Mouse (Mus musculus): ENCODE results near the gene Ch25h. TPM values are rescaled to one million over a fixed set of nuclear protein-coding genes. Genes with fewer than 3 reads are reported as not detected.

Ch25h gene
- total RNA-seq (2022) = 1 to 10 TPM in 2 of 4 experiments, not detected in 2; 2.6 to 4.6 TPM

GRCm38 (mm10) chr19:34474991-34475971, at the start of gene Ch25h:
Gene Ch25h (minus strand): TSS chr19:34475164.
- DNase-seq (ENCODE audit: low spot score in 2 of 2) = no peak

GRCm38 (mm10) chr19:34524646-34525045, 49.7 kb upstream of the Ch25h start:
- DNase-seq (ENCODE audit: low spot score in 2 of 2) = no peak

GRCm38 (mm10) chr19:34523106-34523725, 48.3 kb upstream of the Ch25h start:
- no peak for DNase-seq (ENCODE audit: low spot score in 2 of 2)

GRCm38 (mm10) chr19:34521978-34522377, 47.0 kb upstream of the Ch25h start:
- no peak for DNase-seq (ENCODE audit: low spot score in 2 of 2)

GRCm38 (mm10) chr19:34521361-34521760, 46.4 kb upstream of the Ch25h start:
- no peak for DNase-seq (ENCODE audit: low spot score in 2 of 2)

GRCm38 (mm10) chr19:34520051-34520450, 45.1 kb upstream of the Ch25h start:
- no peak for DNase-seq (ENCODE audit: low spot score in 2 of 2)

GRCm38 (mm10) chr19:34519646-34520045, 44.7 kb upstream of the Ch25h start:
- no peak for DNase-seq (ENCODE audit: low spot score in 2 of 2)

GRCm38 (mm10) chr19:34518786-34519185, 43.8 kb upstream of the Ch25h start:
- DNase-seq (ENCODE audit: low spot score in 2 of 2) = no peak

GRCm38 (mm10) chr19:34517812-34518594, 43.0 kb upstream of the Ch25h start:
- DNase-seq (ENCODE audit: low spot score in 2 of 2) = no peak

GRCm38 (mm10) chr19:34517197-34517596, 42.2 kb upstream of the Ch25h start:
- no peak for DNase-seq (ENCODE audit: low spot score in 2 of 2)

GRCm38 (mm10) chr19:34516346-34516745, 41.4 kb upstream of the Ch25h start:
- DNase-seq (ENCODE audit: low spot score in 2 of 2) = no peak

- DNase-seq (ENCODE audit: low spot score in 2 of 2) = no peak
Measured at GRCm38 (mm10) chr19:34515681-34516080, 40.7 kb upstream of the Ch25h start.

- DNase-seq (ENCODE audit: low spot score in 2 of 2) = no peak
Measured at GRCm38 (mm10) chr19:34511528-34511927, 36.6 kb upstream of the Ch25h start.

- no peak for DNase-seq (ENCODE audit: low spot score in 2 of 2)
Measured at GRCm38 (mm10) chr19:34510717-34511116, 35.8 kb upstream of the Ch25h start.

- no peak for DNase-seq (ENCODE audit: low spot score in 2 of 2)
Measured at GRCm38 (mm10) chr19:34505161-34505721, 30.3 kb upstream of the Ch25h start.

GRCm38 (mm10) chr19:34500763-34501162, 25.8 kb upstream of the Ch25h start:
- peak; percentile 47 to 54 for DNase-seq (ENCODE audit: low spot score in 2 of 2)

GRCm38 (mm10) chr19:34496353-34496752, 21.4 kb upstream of the Ch25h start:
- DNase-seq (ENCODE audit: low spot score in 2 of 2) = no peak

GRCm38 (mm10) chr19:34493859-34494258, 18.9 kb upstream of the Ch25h start:
- no peak for DNase-seq (ENCODE audit: low spot score in 2 of 2)

GRCm38 (mm10) chr19:34483547-34483946, 8.6 kb upstream of the Ch25h start:
- DNase-seq (ENCODE audit: low spot score in 2 of 2) = peak in 1 of 2 experiments; percentile 40

GRCm38 (mm10) chr19:34474228-34474990, 555 bp downstream of the Ch25h start:
- DNase-seq (ENCODE audit: low spot score in 2 of 2) = no peak

GRCm38 (mm10) chr19:34471703-34472102, 3.3 kb downstream of the Ch25h start:
- no peak for DNase-seq (ENCODE audit: low spot score in 2 of 2)
